Mouse (Mus musculus): ENCODE results near the gene Tmx2. TPM values are rescaled to one million over a fixed set of nuclear protein-coding genes. Genes with fewer than 3 reads are reported as not detected.

The Tmx2 gene
- polyA plus RNA-seq, 1 experiment from 2014 or later = 132 TPM

- Histone ChIP-seq H3K27ac (peak overlapping the region; percentile 96), H3K9me3 (replicated peaks) (no peaks in the 10 kb centered on the region), H3K4me1 (peaks cover 19% of the 10 kb centered on the region), H3K27me3 (ENCODE audit: low read depth, poor library complexity, severe bottlenecking) (no peaks in the 10 kb centered on the region), H3K4me3 (peak overlapping the region; percentile 83), H3K36me3 (peaks cover 22% of the 10 kb centered on the region)
- DNase-seq (ENCODE audit: low spot score) = no peak
- under 1% methylated on average over 26 of the region's 26 CpGs for WGBS
Observed at GRCm38 (mm10) chr2:84714422-84714810, 35.5 kb upstream of the Tmx2 start.

GRCm38 (mm10) chr2:84711898-84712297 is 33.0 kb upstream of the Tmx2 start:
- no peak for DNase-seq (ENCODE audit: low spot score)

GRCm38 (mm10) chr2:84707523-84707922 is 28.6 kb upstream of the Tmx2 start:
- 56% methylated on average over 1 of the region's 1 CpGs for WGBS
- Histone ChIP-seq H3K4me3 (no peak overlapping the region), H3K9me3 (replicated peaks) (no peaks in the 10 kb centered on the region), H3K36me3 (peaks cover 90% of the 10 kb centered on the region), H3K27ac (no peak overlapping the region), H3K4me1 (peaks cover 6% of the 10 kb centered on the region), H3K27me3 (ENCODE audit: low read depth, poor library complexity, severe bottlenecking) (no peaks in the 10 kb centered on the region)
- DNase-seq (ENCODE audit: low spot score) = no peak

More at GRCm38 (mm10) chr2:84711898-84712297, 33.0 kb upstream of the Tmx2 start:
- peaks cover 47% of the 10 kb centered on the region for H3K36me3 ChIP-seq
- no peaks in the 10 kb centered on the region for H3K27me3 ChIP-seq (ENCODE audit: low read depth, poor library complexity, severe bottlenecking)
- H3K4me1 ChIP-seq = peaks cover 23% of the 10 kb centered on the region
- no peak overlapping the region for H3K27ac ChIP-seq
- H3K9me3 ChIP-seq (replicated peaks) = no peaks in the 10 kb centered on the region
- 90% methylated on average over 2 of the region's 2 CpGs for WGBS
- no peak overlapping the region for H3K4me3 ChIP-seq

- H3K36me3 ChIP-seq = peaks cover 97% of the 10 kb centered on the region
- WGBS = 83% methylated on average over 1 of the region's 1 CpGs
- no peak for DNase-seq (ENCODE audit: low spot score)
Observed at GRCm38 (mm10) chr2:84705295-84705694, 26.4 kb upstream of the Tmx2 start.

GRCm38 (mm10) chr2:84704329-84704728 is 25.4 kb upstream of the Tmx2 start:
- WGBS = 92% methylated on average over 5 of the region's 5 CpGs
- H3K4me3 ChIP-seq = no peak overlapping the region
- H3K27ac ChIP-seq = no peak overlapping the region
- H3K4me1 ChIP-seq = peaks cover 6% of the 10 kb centered on the region
- no peaks in the 10 kb centered on the region for H3K27me3 ChIP-seq (ENCODE audit: low read depth, poor library complexity, severe bottlenecking)
- peaks cover 97% of the 10 kb centered on the region for H3K36me3 ChIP-seq
- no peaks in the 10 kb centered on the region for H3K9me3 ChIP-seq (replicated peaks)
- DNase-seq (ENCODE audit: low spot score) = no peak

More at GRCm38 (mm10) chr2:84705295-84705694, 26.4 kb upstream of the Tmx2 start:
- Histone ChIP-seq H3K4me1 (peaks cover 6% of the 10 kb centered on the region), H3K4me3 (no peak overlapping the region), H3K27ac (no peak overlapping the region), H3K9me3 (replicated peaks) (no peaks in the 10 kb centered on the region), H3K27me3 (ENCODE audit: low read depth, poor library complexity, severe bottlenecking) (no peaks in the 10 kb centered on the region)

- H3K4me1 ChIP-seq = peaks cover 6% of the 10 kb centered on the region
- peaks cover 97% of the 10 kb centered on the region for H3K36me3 ChIP-seq
- no peak for DNase-seq (ENCODE audit: low spot score)
- H3K27ac ChIP-seq = no peak overlapping the region
- no peaks in the 10 kb centered on the region for H3K27me3 ChIP-seq (ENCODE audit: low read depth, poor library complexity, severe bottlenecking)
- WGBS = 94% methylated on average over 1 of the region's 1 CpGs
- no peak overlapping the region for H3K4me3 ChIP-seq
- no peaks in the 10 kb centered on the region for H3K9me3 ChIP-seq (replicated peaks)
Observed at GRCm38 (mm10) chr2:84703497-84703896, 24.6 kb upstream of the Tmx2 start.

GRCm38 (mm10) chr2:84695007-84695695 is 16.2 kb upstream of the Tmx2 start:
- Histone ChIP-seq H3K4me1 (no peaks in the 10 kb centered on the region), H3K9me3 (replicated peaks) (no peaks in the 10 kb centered on the region), H3K36me3 (peaks cover 96% of the 10 kb centered on the region), H3K4me3 (no peak overlapping the region), H3K27me3 (ENCODE audit: low read depth, poor library complexity, severe bottlenecking) (no peaks in the 10 kb centered on the region), H3K27ac (no peak overlapping the region)
- WGBS = 92% methylated on average over 5 of the region's 5 CpGs
- DNase-seq (ENCODE audit: low spot score) = no peak

GRCm38 (mm10) chr2:84690050-84690449 is 11.1 kb upstream of the Tmx2 start:
- Histone ChIP-seq H3K4me3 (no peak overlapping the region), H3K27me3 (ENCODE audit: low read depth, poor library complexity, severe bottlenecking) (no peaks in the 10 kb centered on the region), H3K4me1 (no peaks in the 10 kb centered on the region), H3K27ac (no peak overlapping the region), H3K36me3 (peaks cover 98% of the 10 kb centered on the region), H3K9me3 (replicated peaks) (no peaks in the 10 kb centered on the region)
- DNase-seq (ENCODE audit: low spot score) = no peak
- WGBS = 93% methylated on average over 12 of the region's 12 CpGs

- DNase-seq (ENCODE audit: low spot score) = no peak
- no peaks in the 10 kb centered on the region for H3K4me1 ChIP-seq
- no peaks in the 10 kb centered on the region for H3K9me3 ChIP-seq (replicated peaks)
- H3K4me3 ChIP-seq = no peak overlapping the region
- no peak overlapping the region for H3K27ac ChIP-seq
- peaks cover 90% of the 10 kb centered on the region for H3K36me3 ChIP-seq
- no peaks in the 10 kb centered on the region for H3K27me3 ChIP-seq (ENCODE audit: low read depth, poor library complexity, severe bottlenecking)
- WGBS = 76% methylated on average over 2 of the region's 2 CpGs
Observed at GRCm38 (mm10) chr2:84688080-84688844, 9.3 kb upstream of the Tmx2 start.

GRCm38 (mm10) chr2:84682605-84683183 is 3.8 kb upstream of the Tmx2 start:
- Histone ChIP-seq H3K36me3 (peaks cover 62% of the 10 kb centered on the region), H3K27me3 (ENCODE audit: low read depth, poor library complexity, severe bottlenecking) (no peaks in the 10 kb centered on the region), H3K9me3 (replicated peaks) (no peaks in the 10 kb centered on the region), H3K4me1 (peaks cover 9% of the 10 kb centered on the region), H3K4me3 (no peak overlapping the region), H3K27ac (no peak overlapping the region)
- WGBS = 83% methylated on average over 6 of the region's 6 CpGs
- DNase-seq (ENCODE audit: low spot score) = no peak

- WGBS = under 1% methylated on average over 44 of the region's 44 CpGs
- Histone ChIP-seq H3K27me3 (ENCODE audit: low read depth, poor library complexity, severe bottlenecking) (no peaks in the 10 kb centered on the region), H3K4me3 (peak within 1 kb of the TSS; percentile 89), H3K36me3 (peaks cover 57% of the 10 kb centered on the region), H3K27ac (peak within 1 kb of the TSS; percentile 85), H3K4me1 (peaks cover 16% of the 10 kb centered on the region), H3K9me3 (replicated peaks) (no peaks in the 10 kb centered on the region)
- DNase-seq (ENCODE audit: low spot score) = peak; percentile 88
Observed at GRCm38 (mm10) chr2:84677968-84678880, 716 bp downstream of the Tmx2 start, which contains the start of the genes Gm28635 and Med19. Gene Gm28635, minus strand, starts transcription at chr2:84678041. Gene Med19, plus strand, starts transcription at chr2:84678402.

- Histone ChIP-seq H3K27ac (peak overlapping the region; percentile 58), H3K9me3 (replicated peaks) (no peaks in the 10 kb centered on the region), H3K4me3 (peak overlapping the region; percentile 89), H3K4me1 (peaks cover 16% of the 10 kb centered on the region), H3K36me3 (peaks cover 59% of the 10 kb centered on the region), H3K27me3 (ENCODE audit: low read depth, poor library complexity, severe bottlenecking) (no peaks in the 10 kb centered on the region)
- DNase-seq (ENCODE audit: low spot score) = no peak
- 10% methylated on average over 22 of the region's 22 CpGs for WGBS
Observed at GRCm38 (mm10) chr2:84677270-84677967, 1.5 kb downstream of the Tmx2 start.
